Mouse (Mus musculus): ENCODE measurements around the gene Creb3l1. TPM values are rescaled to one million over a fixed set of nuclear protein-coding genes. Genes with fewer than 3 reads are reported as not detected.

The Creb3l1 gene
- polyA plus RNA-seq, 1 experiment: 4.5 TPM

DNA sequence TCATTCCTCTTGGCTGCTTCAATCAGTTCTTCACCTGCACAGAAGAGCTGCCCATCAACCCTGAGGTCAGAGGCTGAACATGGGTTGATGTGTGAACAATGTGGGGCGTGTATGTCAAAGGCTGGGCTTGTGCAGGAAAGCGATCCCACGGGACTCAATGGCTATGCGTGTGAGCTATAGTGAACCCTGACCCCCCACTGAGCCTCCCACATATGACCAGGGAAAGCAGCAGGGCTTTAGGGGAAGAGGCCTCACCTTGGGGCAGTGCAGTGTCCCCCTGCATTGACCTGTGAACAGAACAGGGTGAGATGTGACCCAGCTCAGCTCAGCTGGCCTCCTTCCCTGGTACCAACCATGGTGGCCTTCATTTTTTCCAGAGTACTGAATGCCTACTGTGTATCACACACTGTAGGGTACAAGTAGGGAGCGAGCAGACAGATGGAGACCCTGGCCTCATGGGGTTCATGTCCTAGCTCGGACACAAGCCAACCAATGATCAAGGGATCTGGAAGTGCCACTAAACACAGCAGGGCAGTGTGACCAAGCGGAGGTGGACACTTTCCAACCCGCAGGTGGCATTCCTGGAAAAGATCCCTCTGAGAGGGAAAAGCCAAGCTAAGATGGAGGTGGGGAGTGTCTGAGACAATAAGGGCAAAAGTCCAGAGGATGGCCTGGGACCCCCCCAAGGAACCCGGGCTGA, 89.3 kb downstream of the Creb3l1 start:
- no peak overlapping the region for H3K4me3 ChIP-seq (ENCODE audit: insufficient read depth, low read depth, low read length)
- no peak overlapping the region for H3K27ac ChIP-seq (replicated peaks; ENCODE audit: low read depth, low read length)
- H3K4me1 ChIP-seq (ENCODE audit: control insufficient read depth, insufficient read depth, insufficient read length, low read length): no peaks in the 10 kb centered on the region

DNA sequence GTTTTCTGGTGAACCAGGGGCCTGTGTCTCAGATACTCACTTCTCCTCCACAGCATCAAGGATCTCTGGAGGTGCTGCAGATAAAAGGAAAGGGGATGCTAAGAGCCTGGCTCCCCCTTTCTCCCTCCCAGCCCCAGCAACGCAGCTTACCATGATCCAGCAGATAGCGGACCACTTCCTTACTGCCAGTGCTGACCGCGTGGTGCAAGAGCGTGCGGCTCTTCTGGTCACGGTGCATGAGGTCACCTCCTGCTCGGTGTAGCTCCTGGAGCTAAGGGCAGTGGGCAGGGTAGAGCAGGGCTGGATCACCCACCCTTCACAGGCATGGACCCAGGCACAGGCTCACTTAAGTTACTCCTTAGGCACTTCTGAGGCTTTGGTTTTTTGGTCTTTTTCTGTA, 90.3 kb downstream of the Creb3l1 start:
- no peak overlapping the region for H3K27ac ChIP-seq (replicated peaks; ENCODE audit: low read depth, low read length)
- H3K4me3 ChIP-seq (ENCODE audit: insufficient read depth, low read depth, low read length): no peak overlapping the region
- no peaks in the 10 kb centered on the region for H3K4me1 ChIP-seq (ENCODE audit: control insufficient read depth, insufficient read depth, insufficient read length, low read length)

DNA sequence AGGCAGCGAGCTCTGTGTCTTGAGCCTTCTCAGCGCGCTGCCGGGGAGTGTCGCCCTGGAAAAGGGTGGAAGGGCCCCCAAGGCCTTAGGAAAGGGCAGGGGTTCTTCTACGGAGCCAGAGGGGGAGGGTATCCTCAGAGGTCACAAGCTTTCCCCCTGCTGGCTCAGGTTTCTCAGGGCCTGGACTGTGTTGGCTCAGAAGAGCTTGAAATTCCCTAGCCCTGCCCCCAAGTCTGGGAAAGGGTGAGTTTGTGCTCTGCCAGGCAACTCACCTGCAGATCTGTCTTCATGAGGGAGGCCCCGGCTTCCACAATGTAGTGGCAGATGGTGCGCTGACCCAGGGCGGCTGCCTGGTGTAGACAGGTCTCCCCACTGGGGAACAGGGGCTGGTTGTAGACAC, 90.8 kb downstream of the Creb3l1 start:
- Histone ChIP-seq H3K27ac (replicated peaks; ENCODE audit: low read depth, low read length) (no peak overlapping the region), H3K4me3 (ENCODE audit: insufficient read depth, low read depth, low read length) (no peak overlapping the region), H3K4me1 (ENCODE audit: control insufficient read depth, insufficient read depth, insufficient read length, low read length) (no peaks in the 10 kb centered on the region)

DNA sequence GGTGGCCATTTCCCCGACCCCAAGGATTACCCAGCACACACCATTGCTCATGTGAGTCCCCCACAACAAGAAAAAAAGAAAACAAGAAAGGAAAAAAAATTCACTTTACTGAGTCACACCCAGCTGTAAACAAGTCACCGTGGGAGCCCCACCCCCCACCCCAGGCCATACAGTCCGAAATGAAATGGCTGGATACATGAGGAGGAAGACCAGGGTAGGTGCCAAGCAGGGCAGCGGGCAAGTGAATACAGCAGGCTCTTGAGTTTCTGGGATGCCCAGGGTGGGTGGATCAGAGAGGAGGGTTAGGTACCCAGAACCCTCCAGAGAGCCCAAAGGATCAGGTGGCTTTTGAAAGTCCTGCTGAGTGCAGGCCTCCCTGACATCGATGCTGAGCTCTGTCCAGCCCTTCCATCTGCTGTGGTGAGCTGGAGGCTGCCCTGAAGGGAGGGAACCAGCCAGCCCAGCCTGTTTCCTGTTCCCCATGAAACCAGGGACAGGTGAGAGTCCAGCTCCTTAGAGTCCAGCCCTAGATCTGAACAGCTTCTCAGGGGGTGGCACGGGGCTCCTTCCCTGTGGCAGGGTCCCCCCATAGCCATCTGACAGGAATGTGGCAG, 91.5 kb downstream of the Creb3l1 start:
- Histone ChIP-seq H3K4me3 (ENCODE audit: insufficient read depth, low read depth, low read length) (no peak overlapping the region), H3K4me1 (ENCODE audit: control insufficient read depth, insufficient read depth, insufficient read length, low read length) (no peaks in the 10 kb centered on the region; the same call in 1 of the 2 replicates), H3K27ac (replicated peaks; ENCODE audit: low read depth, low read length) (no peak overlapping the region)

Other genes with a start within 250 kb of the Creb3l1 start
- gene Chrm4, start 97.3 kb downstream of the Creb3l1 start, polyA plus RNA-seq (2012; ENCODE audit: insufficient read depth, insufficient read length, missing spikeins): not detected in 2 replicates
- gene Mdk, start 92.2 kb downstream of the Creb3l1 start, polyA plus RNA-seq (2012; ENCODE audit: insufficient read depth, insufficient read length, missing spikeins): 1.8 TPM in 1 of 2 replicates, not detected in the other
- gene Gm9821, start 78.8 kb downstream of the Creb3l1 start, polyA plus RNA-seq (2012; ENCODE audit: insufficient read depth, insufficient read length, missing spikeins): not detected in 2 replicates
- gene Dgkz, start 48.6 kb downstream of the Creb3l1 start, polyA plus RNA-seq (2012; ENCODE audit: insufficient read depth, insufficient read length, missing spikeins): 8.1 and 11.2 TPM in 2 replicates
- gene Phf21a, start 68.6 kb upstream of the Creb3l1 start, polyA plus RNA-seq (2012; ENCODE audit: insufficient read depth, insufficient read length, missing spikeins): 11.0 and 25.3 TPM in 2 replicates